Mouse (Mus musculus): ENCODE data around the gene Fam167b.

GRCm38 (mm10) chr4:129626035-129626434 is 47.7 kb upstream of the Fam167b start:
- TF ChIP-seq CTCF (IDR thresholded peaks at IDR 0.05; ENCODE audit: control insufficient read depth, insufficient read depth, low read length): no peak
- no peak for TF ChIP-seq POLR2A (IDR thresholded peaks at IDR 0.05; ENCODE audit: borderline replicate concordance, control insufficient read depth, low read depth, low read length)

Data from bone marrow, adult 2 months (tissue).